Mouse (Mus musculus) myocyte (in vitro differentiated cells): ENCODE data around the gene Ncor2.

Experiments
- CEBPB ChIP-seq: IDR thresholded peaks from 2 replicates; pipeline ENCODE4 v1.6.1; 2011; ENCODE audit warnings: mild to moderate bottlenecking, moderate library complexity; ENCODE audit not compliant: poor library complexity, insufficient read depth, severe bottlenecking
- E2F4 ChIP-seq: IDR thresholded peaks from one replicate; pipeline ENCODE4 v1.6.1; 2011; ENCODE audit warnings: mild to moderate bottlenecking, control low read depth, moderate library complexity; ENCODE audit not compliant: insufficient read depth
- MYOD1 ChIP-seq, 3 experiments: IDR thresholded peaks; one replicate each; pipeline ENCODE4 v1.6.1; 2011; ENCODE audit warnings: control low read depth in 2 of 3, low read depth in 2 of 3, mild to moderate bottlenecking in 2 of 3, moderate library complexity in 1 of 3; ENCODE audit not compliant: insufficient read length in 2 of 3, control insufficient read depth in 1 of 3
- MYOG ChIP-seq, 3 experiments: IDR thresholded peaks; one replicate each; pipeline ENCODE4 v1.6.1; 2011; ENCODE audit warnings: control low read depth in 2 of 3, low read depth in 2 of 3, mild to moderate bottlenecking in 2 of 3; ENCODE audit not compliant: insufficient read length in 2 of 3, control insufficient read depth in 1 of 3, insufficient read depth in 1 of 3
- POLR2A ChIP-seq: IDR thresholded peaks from one replicate; pipeline ENCODE4 v1.6.1; 2011; ENCODE audit warnings: low read depth, mild to moderate bottlenecking, control low read depth, moderate library complexity; ENCODE audit not compliant: insufficient read length
- POLR2AphosphoS2 ChIP-seq: IDR thresholded peaks from one replicate; pipeline ENCODE4 v1.6.1; 2011; ENCODE audit warnings: low read depth, control low read depth; ENCODE audit not compliant: insufficient read length
- TCF12 ChIP-seq: IDR thresholded peaks from one replicate; pipeline ENCODE4 v1.6.1; 2011; ENCODE audit warnings: mild to moderate bottlenecking, control low read depth; ENCODE audit not compliant: poor library complexity, insufficient read depth, severe bottlenecking
- TCF3 ChIP-seq: IDR thresholded peaks from one replicate; pipeline ENCODE4 v1.6.1; 2011; ENCODE audit warnings: low read depth, control low read depth; ENCODE audit not compliant: insufficient read length
- USF1 ChIP-seq: IDR thresholded peaks from one replicate; pipeline ENCODE4 v1.6.1; 2011; ENCODE audit warnings: low read depth, mild to moderate bottlenecking, control low read depth, moderate library complexity

- peak in 2 of 3 experiments; percentile 51 to 86 for TF ChIP-seq MYOG (IDR thresholded peaks at IDR 0.05; ENCODE audit: control insufficient read depth in 1 of 3, insufficient read depth in 1 of 3, insufficient read length in 2 of 3, low read depth in 2 of 3)
- no peak for TF ChIP-seq POLR2A
- no peak for TF ChIP-seq TCF12
- TF ChIP-seq MYOD1 (IDR thresholded peaks at IDR 0.05; ENCODE audit: control insufficient read depth in 1 of 3, insufficient read length in 2 of 3, low read depth in 2 of 3), result peak in 2 of 3 experiments; percentile 76 to 92
- no peak for TF ChIP-seq TCF3
- no peak for TF ChIP-seq POLR2AphosphoS2
- TF ChIP-seq CEBPB, result no peak
- no peak for TF ChIP-seq USF1
- TF ChIP-seq E2F4, result no peak
Observed at GRCm38 (mm10) chr5:125150951-125151564, 28.0 kb downstream of the Ncor2 start.
